Mouse (Mus musculus) lung, embryonic 14.5 days (tissue): ENCODE results near the gene Atrip. TPM values are rescaled to one million over a fixed set of nuclear protein-coding genes. Genes with fewer than 3 reads are reported as not detected.

ENCODE experiments used
- ATAC-seq: fragments of 200-750 bp; cut with Nextera tagmentation; 2 replicates; pipeline ENCODE4 v1.8.0; 2017; ENCODE audit warnings: mild to moderate bottlenecking, moderate TSS enrichment, moderate library complexity; ENCODE audit not compliant: insufficient read depth
- DNase-seq: peaks from one replicate; pipeline ENCODE4 v3.0.0-alpha.2; 2015
- H3K27ac ChIP-seq: fragments of 300-500 bp; sonication (generic); 2 replicates; pipeline ENCODE4 v1.5.1; 2014; ENCODE audit warnings: low read depth, mild to moderate bottlenecking, moderate library complexity
- H3K27me3 ChIP-seq: fragments of 300-500 bp; sonication (generic); 2 replicates; pipeline ENCODE4 v1.6.1; 2014; ENCODE audit warnings: low read length, control low read depth; ENCODE audit not compliant: insufficient read depth
- H3K36me3 ChIP-seq: fragments of 300-500 bp; sonication (generic); 2 replicates; pipeline ENCODE4 v1.6.1; 2014; ENCODE audit warnings: control low read depth; ENCODE audit not compliant: insufficient read depth
- H3K4me1 ChIP-seq: fragments of 300-500 bp; sonication (generic); 2 replicates; pipeline ENCODE4 v1.6.1; 2014; ENCODE audit warnings: antibody characterized with exemption, control low read depth; ENCODE audit not compliant: insufficient read depth
- H3K4me2 ChIP-seq: fragments of 300-500 bp; sonication (generic); 2 replicates; pipeline ENCODE4 v1.6.1; 2014; ENCODE audit warnings: mild to moderate bottlenecking
- H3K4me3 ChIP-seq: fragments of 300-500 bp; sonication (generic); 2 replicates; pipeline ENCODE4 v1.5.1; 2014; ENCODE audit warnings: low read depth, low read length
- H3K9ac ChIP-seq: fragments of 300-500 bp; sonication (generic); 2 replicates; pipeline ENCODE4 v1.6.1; 2014
- H3K9me3 ChIP-seq: fragments of 300-500 bp; sonication (generic); 2 replicates; pipeline ENCODE4 v1.6.1; 2016; ENCODE audit warnings: low read depth, low read length, control low read depth
- CTCF ChIP-seq: IDR thresholded peaks from 2 replicates; pipeline ENCODE4 v1.5.1; 2016; ENCODE audit warnings: antibody characterized with exemption, low read depth
- WGBS: fragments of 180-500 bp; shearing (Covaris S2); extraction: QIAGEN DNeasy Blood & Tissue Kit; methylation state at CpG from one replicate; pipeline ENCODE4 v1.1.7; 2014; 5-methylcytosine and 5-hydroxymethylcytosine counted together
- polyA plus RNA-seq: library from polyadenylated mRNA; unstranded; fragments of >200 nt; fragmentation: Nextera tagmentation; extraction: Ambion mirVana; gene quantifications from 2 replicates; pipeline ENCODE4 v1.2.1, GENCODE M21; 2014

Atrip gene
- polyA plus RNA-seq: 24.5 and 27.6 TPM in 2 replicates

- H3K36me3 ChIP-seq: peaks cover 34% of the 10 kb centered on the region
- H3K27me3 ChIP-seq: no peaks in the 10 kb centered on the region
- under 1% methylated on average over 57 of the region's 57 CpGs for whole genome bisulfite sequencing
- H3K9me3 ChIP-seq: no peaks in the 10 kb centered on the region
- TF ChIP-seq CTCF: no peak
- H3K4me2 ChIP-seq: peak within 1 kb of the TSS; percentile 94
- peak within 1 kb of the TSS; percentile 81 for H3K4me3 ChIP-seq
- DNase-seq: peak; percentile 95
- H3K4me1 ChIP-seq: 0 out of 2 replicates have a peak, but pooled peaks cover 11% of the 10 kb centered on the region
- ATAC-seq: peak; percentile 100
- peak within 1 kb of the TSS; percentile 65 for H3K27ac ChIP-seq
- H3K9ac ChIP-seq: peak within 1 kb of the TSS; percentile 89
Observed at GRCm38 (mm10) chr9:109073661-109074573, at the start of gene Atrip. Gene Atrip, minus strand, starts transcription at chr9:109074124.

GRCm38 (mm10) chr9:109123266-109123665 lies 49.3 kb upstream of the Atrip start:
- no peak overlapping the region for H3K4me2 ChIP-seq
- H3K9ac ChIP-seq: no peak overlapping the region
- no peaks in the 10 kb centered on the region for H3K27me3 ChIP-seq
- peaks cover 16% of the 10 kb centered on the region for H3K36me3 ChIP-seq
- no peaks in the 10 kb centered on the region for H3K9me3 ChIP-seq
- no peaks in the 10 kb centered on the region for H3K4me1 ChIP-seq
- WGBS: 45% methylated on average over 6 of the region's 6 CpGs
- DNase-seq (no peak), ATAC-seq (0 out of 2 replicates have a peak, but pooled peaks have one; percentile 26)
- no peak for TF ChIP-seq CTCF
- H3K27ac ChIP-seq: no peak overlapping the region
- H3K4me3 ChIP-seq: no peak overlapping the region

GRCm38 (mm10) chr9:109122553-109123085 lies 48.7 kb upstream of the Atrip start:
- no peaks in the 10 kb centered on the region for H3K9me3 ChIP-seq
- 42% methylated on average over 2 of the region's 2 CpGs for WGBS
- H3K4me1 ChIP-seq: no peaks in the 10 kb centered on the region
- ATAC-seq (no peak), DNase-seq (peak; percentile 77)
- peak; percentile 71 for TF ChIP-seq CTCF
- H3K27me3 ChIP-seq: no peaks in the 10 kb centered on the region
- H3K27ac ChIP-seq: no peak overlapping the region
- peaks cover 23% of the 10 kb centered on the region for H3K36me3 ChIP-seq
- H3K4me2 ChIP-seq: no peak overlapping the region
- H3K4me3 ChIP-seq: no peak overlapping the region
- H3K9ac ChIP-seq: no peak overlapping the region

GRCm38 (mm10) chr9:109120956-109121355 lies 47.0 kb upstream of the Atrip start:
- H3K9me3 ChIP-seq: no peaks in the 10 kb centered on the region
- ATAC-seq: no peak
- no peak for TF ChIP-seq CTCF
- H3K4me3 ChIP-seq: no peak overlapping the region
- WGBS: 85% methylated on average over 6 of the region's 6 CpGs
- no peak for DNase-seq
- no peaks in the 10 kb centered on the region for H3K4me1 ChIP-seq
- no peak overlapping the region for H3K4me2 ChIP-seq
- no peak overlapping the region for H3K9ac ChIP-seq
- H3K27ac ChIP-seq: no peak overlapping the region
- H3K27me3 ChIP-seq: no peaks in the 10 kb centered on the region
- H3K36me3 ChIP-seq: peaks cover 39% of the 10 kb centered on the region

GRCm38 (mm10) chr9:109119571-109119970 lies 45.6 kb upstream of the Atrip start:
- Histone ChIP-seq H3K36me3 (peaks cover 53% of the 10 kb centered on the region), H3K4me1 (no peaks in the 10 kb centered on the region), H3K9me3 (no peaks in the 10 kb centered on the region), H3K9ac (no peak overlapping the region), H3K4me3 (no peak overlapping the region), H3K27me3 (no peaks in the 10 kb centered on the region), H3K4me2 (no peak overlapping the region), H3K27ac (no peak overlapping the region)
- WGBS: 87% methylated on average over 9 of the region's 9 CpGs
- DNase-seq: no peak
- no peak for TF ChIP-seq CTCF
- no peak for ATAC-seq

DNA sequence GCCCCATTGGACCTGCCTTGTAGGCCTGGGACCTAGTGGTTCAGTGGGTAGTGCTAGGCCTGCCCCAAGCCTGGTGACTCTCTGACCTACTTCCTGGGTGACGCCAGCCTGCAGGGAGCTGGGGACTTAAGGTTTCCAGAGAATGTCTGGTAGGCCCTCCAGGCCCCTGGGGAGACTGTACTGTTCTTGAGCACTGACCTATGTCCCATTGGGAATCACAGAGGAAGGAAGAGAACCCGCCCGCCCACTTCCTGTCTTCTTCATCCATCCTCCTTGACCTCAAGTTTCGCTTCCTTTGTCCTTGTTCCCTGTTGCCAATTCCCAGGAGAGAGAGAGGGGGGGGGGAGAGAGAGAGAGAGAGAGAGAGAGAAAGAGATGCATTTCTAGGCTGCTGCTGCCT lies 44.2 kb upstream of the Atrip start:
- Histone ChIP-seq H3K4me3 (no peak overlapping the region), H3K4me1 (no peaks in the 10 kb centered on the region), H3K4me2 (no peak overlapping the region), H3K9me3 (no peaks in the 10 kb centered on the region), H3K27ac (no peak overlapping the region), H3K36me3 (peaks cover 68% of the 10 kb centered on the region), H3K27me3 (no peaks in the 10 kb centered on the region), H3K9ac (no peak overlapping the region)
- no peak for ATAC-seq
- no peak for TF ChIP-seq CTCF
- DNase-seq: peak; percentile 11
- 86% methylated on average over 4 of the region's 4 CpGs for WGBS

GRCm38 (mm10) chr9:109116205-109116604 lies 42.3 kb upstream of the Atrip start:
- Histone ChIP-seq H3K9ac (no peak overlapping the region), H3K4me2 (no peak overlapping the region), H3K9me3 (no peaks in the 10 kb centered on the region), H3K36me3 (peaks cover 87% of the 10 kb centered on the region), H3K4me1 (no peaks in the 10 kb centered on the region), H3K27ac (no peak overlapping the region), H3K4me3 (no peak overlapping the region), H3K27me3 (no peaks in the 10 kb centered on the region)
- DNase-seq: no peak
- TF ChIP-seq CTCF: no peak
- ATAC-seq: no peak
- WGBS: 89% methylated on average over 10 of the region's 10 CpGs
